Mouse (Mus musculus) forebrain, embryonic 14.5 days (tissue): Measurements from ENCODE around the gene Plin4. TPM values are rescaled to one million over a fixed set of nuclear protein-coding genes. Genes with fewer than 3 reads are reported as not detected.

Experiments
- ATAC-seq: fragments of 200-750 bp; cut with Nextera tagmentation; 2 replicates; pipeline ENCODE4 v1.8.0; 2017; ENCODE audit warnings: mild to moderate bottlenecking, moderate library complexity
- DNase-seq: peaks from one replicate; pipeline ENCODE4 v3.0.0-alpha.2; 2015; ENCODE audit warnings: low spot score
- H3K27ac ChIP-seq: fragments of 300-500 bp; sonication (generic); 2 replicates; pipeline ENCODE4 v1.5.1; 2014; ENCODE audit warnings: low read depth, mild to moderate bottlenecking, control low read depth, low read length, moderate library complexity
- H3K27me3 ChIP-seq: fragments of 300-500 bp; sonication (generic); replicated peaks from 2 replicates; pipeline ENCODE4 v1.6.1; 2014; ENCODE audit warnings: low read length, control low read depth, mixed read lengths; ENCODE audit not compliant: control insufficient read depth, insufficient read depth
- H3K36me3 ChIP-seq: fragments of 300-500 bp; sonication (generic); 2 replicates; pipeline ENCODE4 v1.6.1; 2014; ENCODE audit warnings: low read length, control low read depth; ENCODE audit not compliant: control insufficient read depth, insufficient read depth
- H3K4me1 ChIP-seq: fragments of 300-500 bp; sonication (generic); 2 replicates; pipeline ENCODE4 v1.6.1; 2014; ENCODE audit warnings: antibody characterized with exemption, low read length, control low read depth; ENCODE audit not compliant: control insufficient read depth, insufficient read depth
- H3K4me2 ChIP-seq: fragments of 300-500 bp; sonication (generic); 2 replicates; pipeline ENCODE4 v1.6.1; 2014; ENCODE audit warnings: mild to moderate bottlenecking, control low read depth, low read length
- H3K4me3 ChIP-seq: fragments of 300-500 bp; sonication (generic); 2 replicates; pipeline ENCODE4 v1.5.1; 2014; ENCODE audit warnings: low read depth, low read length, control low read depth
- H3K9ac ChIP-seq: fragments of 300-500 bp; sonication (generic); 2 replicates; pipeline ENCODE4 v1.6.1; 2014; ENCODE audit warnings: mild to moderate bottlenecking, low read length, control low read depth, moderate library complexity
- H3K9me3 ChIP-seq: fragments of 300-500 bp; sonication (generic); replicated peaks from 2 replicates; pipeline ENCODE4 v1.6.1; 2016; ENCODE audit warnings: low read length, control low read depth, mixed read lengths; ENCODE audit not compliant: control insufficient read depth
- WGBS: fragments of 180-500 bp; shearing (Covaris S2); extraction: QIAGEN DNeasy Blood & Tissue Kit; methylation state at CpG from one replicate; pipeline ENCODE4 v1.1.7; 2014; 5-methylcytosine and 5-hydroxymethylcytosine counted together
- polyA plus RNA-seq: library from polyadenylated mRNA; unstranded; fragments of >200 nt; fragmentation: Nextera tagmentation; extraction: Ambion mirVana; gene quantifications from 2 replicates; pipeline ENCODE4 v1.2.1, GENCODE M21; 2014

Plin4 gene
- polyA plus RNA-seq, 1 experiment from 2014 or later, result 0.04 TPM

- Histone ChIP-seq H3K27me3 (peaks cover 64% of the 10 kb centered on the region), H3K9ac (no peak overlapping the region), H3K27ac (no peak overlapping the region), H3K4me1 (no peaks in the 10 kb centered on the region), H3K36me3 (peaks cover 25% of the 10 kb centered on the region), H3K4me2 (no peak overlapping the region), H3K9me3 (peaks cover 10% of the 10 kb centered on the region), H3K4me3 (no peak overlapping the region)
- ATAC-seq (no peak), DNase-seq (no peak)
- WGBS, result 87% methylated on average over 12 of the region's 12 CpGs
Observed at GRCm38 (mm10) chr17:56123161-56123560, 13.6 kb upstream of the Plin4 start.

GRCm38 (mm10) chr17:56121826-56122225 lies 12.2 kb upstream of the Plin4 start, which contains the start of gene Lrg1:
Gene Lrg1, minus strand, starts transcription at chr17:56122001.
- Histone ChIP-seq H3K27me3 (peaks cover 65% of the 10 kb centered on the region), H3K9ac (no peak within 1 kb of the TSS), H3K36me3 (peaks cover 15% of the 10 kb centered on the region), H3K4me1 (0 out of 2 replicates have a peak, but pooled peaks cover 4% of the 10 kb centered on the region), H3K4me2 (no peak within 1 kb of the TSS), H3K4me3 (no peak within 1 kb of the TSS), H3K9me3 (peaks cover 10% of the 10 kb centered on the region), H3K27ac (no peak within 1 kb of the TSS)
- WGBS, result 57% methylated on average over 2 of the region's 2 CpGs
- ATAC-seq, result no peak
- no peak for DNase-seq

- Histone ChIP-seq H3K9me3 (peaks cover 10% of the 10 kb centered on the region), H3K9ac (no peak overlapping the region), H3K4me3 (no peak overlapping the region), H3K27me3 (peaks cover 72% of the 10 kb centered on the region), H3K36me3 (peaks cover 14% of the 10 kb centered on the region), H3K27ac (no peak overlapping the region), H3K4me1 (0 out of 2 replicates have a peak, but pooled peaks cover 4% of the 10 kb centered on the region), H3K4me2 (no peak overlapping the region)
- DNase-seq (no peak), ATAC-seq (no peak)
- 11% methylated on average over 65 of the region's 66 CpGs for WGBS
Observed at GRCm38 (mm10) chr17:56119981-56120880, 10.6 kb upstream of the Plin4 start.

- ATAC-seq, result no peak
- Histone ChIP-seq H3K4me2 (no peak overlapping the region), H3K4me1 (0 out of 2 replicates have a peak, but pooled peaks cover 4% of the 10 kb centered on the region), H3K27ac (no peak overlapping the region), H3K9me3 (peaks cover 10% of the 10 kb centered on the region), H3K27me3 (peaks cover 68% of the 10 kb centered on the region), H3K36me3 (peaks cover 11% of the 10 kb centered on the region; the same call in 1 of the 2 replicates), H3K9ac (no peak overlapping the region), H3K4me3 (no peak overlapping the region)
- whole genome bisulfite sequencing, result 52% methylated on average over 12 of the region's 12 CpGs
- DNase-seq, result no peak
Observed at GRCm38 (mm10) chr17:56119431-56119830, 9.8 kb upstream of the Plin4 start.

GRCm38 (mm10) chr17:56117251-56117710 lies 7.7 kb upstream of the Plin4 start, which contains the start of gene Plin5:
Gene Plin5, minus strand, starts transcription at chr17:56117596.
- Histone ChIP-seq H3K4me3 (peak within 1 kb of the TSS; percentile 10; the same call in 1 of the 2 replicates), H3K27ac (no peak within 1 kb of the TSS), H3K9ac (peak within 1 kb of the TSS; percentile 14; the same call in 1 of the 2 replicates), H3K36me3 (no peaks in the 10 kb centered on the region), H3K27me3 (peaks cover 48% of the 10 kb centered on the region), H3K4me2 (peak within 1 kb of the TSS; percentile 46), H3K9me3 (peaks cover 4% of the 10 kb centered on the region; the same call in 1 of the 2 replicates), H3K4me1 (0 out of 2 replicates have a peak, but pooled peaks cover 4% of the 10 kb centered on the region)
- peak; percentile 44; the same call in 1 of the 2 replicates for ATAC-seq
- 2% methylated on average over 27 of the region's 27 CpGs for WGBS
- DNase-seq, result peak; percentile 34

- ATAC-seq, result no peak
- Histone ChIP-seq H3K4me3 (no peak overlapping the region), H3K9ac (no peak overlapping the region), H3K27ac (no peak overlapping the region), H3K27me3 (peaks cover 37% of the 10 kb centered on the region), H3K36me3 (no peaks in the 10 kb centered on the region), H3K9me3 (no peaks in the 10 kb centered on the region), H3K4me2 (no peak overlapping the region), H3K4me1 (0 out of 2 replicates have a peak, but pooled peaks cover 4% of the 10 kb centered on the region)
- WGBS, result 79% methylated on average over 10 of the region's 10 CpGs
- no peak for DNase-seq
Observed at GRCm38 (mm10) chr17:56116193-56116592, 6.6 kb upstream of the Plin4 start.

- no peak overlapping the region for H3K9ac ChIP-seq
- H3K27me3 ChIP-seq, result 0 out of 2 replicates have a peak, but pooled peaks cover 6% of the 10 kb centered on the region
- no peak overlapping the region for H3K4me3 ChIP-seq
- H3K9me3 ChIP-seq, result no peaks in the 10 kb centered on the region
- no peaks in the 10 kb centered on the region for H3K36me3 ChIP-seq
- no peak overlapping the region for H3K27ac ChIP-seq
- ATAC-seq, result no peak
- H3K4me2 ChIP-seq, result no peak overlapping the region
- no peak for DNase-seq
- 68% methylated on average over 3 of the region's 3 CpGs for WGBS
- H3K4me1 ChIP-seq, result 0 out of 2 replicates have a peak, but pooled peaks cover 4% of the 10 kb centered on the region
Observed at GRCm38 (mm10) chr17:56112743-56113142, 3.1 kb upstream of the Plin4 start.

- H3K27ac ChIP-seq, result no peak overlapping the region
- peak; percentile 83 for DNase-seq
- H3K4me1 ChIP-seq, result no peaks in the 10 kb centered on the region
- no peak overlapping the region for H3K4me2 ChIP-seq
- no peak overlapping the region for H3K4me3 ChIP-seq
- no peak overlapping the region for H3K9ac ChIP-seq
- no peaks in the 10 kb centered on the region for H3K9me3 ChIP-seq
- H3K36me3 ChIP-seq, result no peaks in the 10 kb centered on the region
- ATAC-seq, result peak; percentile 28; the same call in 1 of the 2 replicates
- WGBS, result 36% methylated on average over 5 of the region's 5 CpGs
- H3K27me3 ChIP-seq, result 0 out of 2 replicates have a peak, but pooled peaks cover 6% of the 10 kb centered on the region
Observed at GRCm38 (mm10) chr17:56111864-56112263, 2.3 kb upstream of the Plin4 start.
